Mouse (Mus musculus) bone marrow macrophage, adult 2 months (primary cell): ENCODE results near the gene Cdc40.

ENCODE experiments used
- CTCF ChIP-seq: IDR thresholded peaks from 2 replicates; pipeline ENCODE4 v1.5.1; 2012; ENCODE audit warnings: low read depth, mild to moderate bottlenecking, low read length, moderate library complexity
- POLR2A ChIP-seq: IDR thresholded peaks from 2 replicates; pipeline ENCODE4 v1.6.1; 2012; ENCODE audit warnings: mild to moderate bottlenecking, low read depth, low read length, borderline replicate concordance

GRCm38 (mm10) chr10:40884279-40884806 lies 1.2 kb upstream of the Cdc40 start:
- no peak for TF ChIP-seq CTCF
- no peak for TF ChIP-seq POLR2A
